Mouse (Mus musculus) MEL (cell line): ENCODE data around the gene Atp6v1g2. TPM values are rescaled to one million over a fixed set of nuclear protein-coding genes. Genes with fewer than 3 reads are reported as not detected.
A peak's percentile ranks its signal among the peaks of the same experiment; 100 is the strongest.

Experiments
- DNase-seq: peaks from one replicate; pipeline ENCODE4 v3.0.0; 2011; ENCODE audit warnings: low read depth, low spot score
- H3K27ac ChIP-seq: 2 replicates; pipeline ENCODE4 v1.5.1; 2012; ENCODE audit warnings: low read depth, mild to moderate bottlenecking, control low read depth, low read length, moderate library complexity; ENCODE audit not compliant: control insufficient read depth
- H3K27me3 ChIP-seq, 2 experiments: fragments of 150-350 bp in 1 of 2; sonication (generic) in 1 of 2; 2 replicates each; pipeline ENCODE4 v1.6.1; 2012; ENCODE audit warnings: low read length in 2 of 2, mild to moderate bottlenecking in 2 of 2, improper control_type of control experiment in 1 of 2, moderate library complexity in 1 of 2; ENCODE audit not compliant: insufficient read depth in 2 of 2, control insufficient read depth in 1 of 2
- H3K36me3 ChIP-seq, 2 experiments: 2 replicates each; pipeline ENCODE4 v1.6.1; 2012 to 2014; ENCODE audit warnings: low read length in 2 of 2, improper control_type of control experiment in 1 of 2, inconsistent platforms in 1 of 2, mild to moderate bottlenecking in 1 of 2; ENCODE audit not compliant: insufficient read depth in 2 of 2, control insufficient read depth in 1 of 2
- H3K4me1 ChIP-seq, 2 experiments: fragments of 150-350 bp in 1 of 2; sonication (generic) in 1 of 2; 2 replicates each; pipeline ENCODE4 v1.6.1; 2012; ENCODE audit warnings: low read length in 2 of 2, improper control_type of control experiment in 1 of 2, mild to moderate bottlenecking in 1 of 2; ENCODE audit not compliant: insufficient read depth in 2 of 2, control insufficient read depth in 1 of 2
- H3K4me3 ChIP-seq, 2 experiments: fragments of 150-350 bp in 1 of 2; sonication (generic) in 1 of 2; 2 replicates each; pipeline ENCODE4 v1.5.1; 2012; ENCODE audit warnings: low read depth in 2 of 2, low read length in 2 of 2, mild to moderate bottlenecking in 2 of 2, moderate library complexity in 2 of 2, control low read depth in 1 of 2, improper control_type of control experiment in 1 of 2; ENCODE audit not compliant: control insufficient read depth in 1 of 2, insufficient read depth in 1 of 2
- H3K79me2 ChIP-seq: 2 replicates; pipeline ENCODE4 v1.6.1; 2012; ENCODE audit warnings: mild to moderate bottlenecking, low read length, moderate library complexity; ENCODE audit not compliant: control insufficient read depth, poor library complexity, insufficient read depth
- H3K9ac ChIP-seq: 2 replicates; pipeline ENCODE4 v1.6.1; 2012; ENCODE audit warnings: low read depth, mild to moderate bottlenecking, control low read depth, low read length, moderate library complexity; ENCODE audit not compliant: control insufficient read depth, poor library complexity, severe bottlenecking
- H3K9me3 ChIP-seq: fragments of 150-350 bp; sonication (generic); replicated peaks from 2 replicates; pipeline ENCODE4 v1.6.1; 2012; ENCODE audit warnings: mild to moderate bottlenecking, low read length, improper control_type of control experiment, moderate library complexity; ENCODE audit not compliant: insufficient read depth
- BHLHE40 ChIP-seq: IDR thresholded peaks from 2 replicates; pipeline ENCODE4 v1.6.1; 2012; ENCODE audit warnings: low read depth, mild to moderate bottlenecking, inconsistent platforms, low read length, improper control_type of control experiment, borderline replicate concordance
- CHD1 ChIP-seq: IDR thresholded peaks from 2 replicates; pipeline ENCODE4 v1.6.1; 2012; ENCODE audit warnings: low read depth, mild to moderate bottlenecking, inconsistent platforms, low read length, improper control_type of control experiment
- CHD2 ChIP-seq: IDR thresholded peaks from 2 replicates; pipeline ENCODE4 v1.6.1; 2011; ENCODE audit warnings: low read length, improper control_type of control experiment
- CTCF ChIP-seq, 3 experiments: IDR thresholded peaks in 2 of 3; conservative IDR thresholded peaks in 1 of 3; 2 replicates each; pipeline ENCODE4 v1.5.1; 2011 to 2012; ENCODE audit warnings: low read length in 3 of 3, low read depth in 2 of 3, mild to moderate bottlenecking in 2 of 3, improper control_type of control experiment in 1 of 3, inconsistent platforms in 1 of 3, mixed read lengths in 1 of 3, moderate library complexity in 1 of 3; ENCODE audit not compliant: control insufficient read depth in 1 of 3, insufficient read depth in 1 of 3, poor library complexity in 1 of 3, severe bottlenecking in 1 of 3
- ELF1 ChIP-seq: IDR thresholded peaks from 2 replicates; pipeline ENCODE4 v1.6.1; 2014; ENCODE audit warnings: low read depth, mild to moderate bottlenecking, inconsistent platforms, low read length, improper control_type of control experiment, moderate library complexity
- EP300 ChIP-seq, 2 experiments: IDR thresholded peaks; 2 replicates each; pipeline ENCODE4 v1.6.1; 2011; ENCODE audit warnings: improper control_type of control experiment in 2 of 2, low read length in 2 of 2, low read depth in 1 of 2, mild to moderate bottlenecking in 1 of 2
- ETS1 ChIP-seq: IDR thresholded peaks from 2 replicates; pipeline ENCODE4 v1.6.1; 2012; ENCODE audit warnings: low read depth, mild to moderate bottlenecking, inconsistent platforms, low read length, improper control_type of control experiment, moderate library complexity
- GABPA ChIP-seq: IDR thresholded peaks from 2 replicates; pipeline ENCODE4 v1.6.1; 2012; ENCODE audit warnings: low read depth, mild to moderate bottlenecking, inconsistent platforms, low read length, improper control_type of control experiment, moderate library complexity
- KAT2A ChIP-seq: conservative IDR thresholded peaks from 2 replicates; pipeline ENCODE4 v1.6.1; 2012; ENCODE audit warnings: low read depth, low read length, improper control_type of control experiment, inconsistent platforms
- NRF1 ChIP-seq: IDR thresholded peaks from 2 replicates; pipeline ENCODE4 v1.6.1; 2014; ENCODE audit warnings: low read depth, mild to moderate bottlenecking, inconsistent platforms, low read length, improper control_type of control experiment, moderate library complexity; ENCODE audit not compliant: poor library complexity, insufficient read depth, severe bottlenecking
- POLR2A ChIP-seq, 2 experiments: IDR thresholded peaks; 2 replicates each; pipeline ENCODE4 v1.6.1; 2011 to 2012; ENCODE audit warnings: low read length in 2 of 2, mild to moderate bottlenecking in 2 of 2, control low read depth in 1 of 2, improper control_type of control experiment in 1 of 2, low read depth in 1 of 2, moderate library complexity in 1 of 2; ENCODE audit not compliant: control insufficient read depth in 1 of 2, insufficient read depth in 1 of 2, poor library complexity in 1 of 2
- POLR2AphosphoS2 ChIP-seq: IDR thresholded peaks from 2 replicates; pipeline ENCODE4 v1.6.1; 2011; ENCODE audit warnings: low read length, improper control_type of control experiment
- POLR2AphosphoS5 ChIP-seq: IDR thresholded peaks from 2 replicates; pipeline ENCODE4 v1.6.1; 2012; ENCODE audit warnings: low read depth, borderline replicate concordance, mild to moderate bottlenecking, inconsistent platforms, low read length, moderate library complexity, mixed read lengths
- RAD21 ChIP-seq: IDR thresholded peaks from 2 replicates; pipeline ENCODE4 v1.6.1; 2011; ENCODE audit warnings: mild to moderate bottlenecking, low read depth, low read length, improper control_type of control experiment
- SIN3A ChIP-seq: IDR thresholded peaks from 2 replicates; pipeline ENCODE4 v1.6.1; 2012; ENCODE audit warnings: low read length, improper control_type of control experiment, inconsistent platforms
- SMC3 ChIP-seq: IDR thresholded peaks from 2 replicates; pipeline ENCODE4 v1.6.1; 2011; ENCODE audit warnings: low read depth, low read length, improper control_type of control experiment
- TAL1 ChIP-seq: IDR thresholded peaks from 2 replicates; pipeline ENCODE4 v1.6.1; 2012; ENCODE audit warnings: mild to moderate bottlenecking, inconsistent platforms, low read length, moderate library complexity, mixed read lengths
- TBP ChIP-seq: IDR thresholded peaks from 2 replicates; pipeline ENCODE4 v1.8.0; 2011; ENCODE audit warnings: low read depth, low read length, improper control_type of control experiment
- TCF12 ChIP-seq: IDR thresholded peaks from 2 replicates; pipeline ENCODE4 v1.6.1; 2014; ENCODE audit warnings: low read depth, mild to moderate bottlenecking, inconsistent platforms, low read length, improper control_type of control experiment, moderate library complexity
- UBTF ChIP-seq: IDR thresholded peaks from 2 replicates; pipeline ENCODE4 v1.6.1; 2012; ENCODE audit warnings: low read depth, mild to moderate bottlenecking, inconsistent platforms, low read length, improper control_type of control experiment, moderate library complexity, borderline replicate concordance; ENCODE audit not compliant: insufficient read depth
- ZC3H11A ChIP-seq: IDR thresholded peaks from 2 replicates; pipeline ENCODE4 v1.6.1; 2012; ENCODE audit warnings: low read depth, mild to moderate bottlenecking, inconsistent platforms, low read length, improper control_type of control experiment
- polyA plus RNA-seq, 2 experiments: library from polyadenylated mRNA; stranded (reverse) in 1 of 2; unstranded in 1 of 2; fragments of >175 nt in 1 of 2; fragments of >200 nt in 1 of 2; gene quantifications; 2 replicates each; pipeline versions ENCODE4 v1.2.1 to v1.2.4; 2012; ENCODE audit warnings: low replicate concordance in 2 of 2, low read depth in 1 of 2; ENCODE audit not compliant: insufficient read length in 2 of 2, insufficient read depth in 1 of 2, missing spikeins in 1 of 2
- total RNA-seq: library from RNA; depleted of rRNA; stranded (reverse); fragments of 300-350 nt; gene quantifications from 2 replicates; pipeline ENCODE4 v1.2.3, GENCODE M21; 2012

The Atp6v1g2 gene
- total and polyA plus RNA-seq, 3 experiments = 0.46 to 4.7 TPM; not detected in 1

DNA sequence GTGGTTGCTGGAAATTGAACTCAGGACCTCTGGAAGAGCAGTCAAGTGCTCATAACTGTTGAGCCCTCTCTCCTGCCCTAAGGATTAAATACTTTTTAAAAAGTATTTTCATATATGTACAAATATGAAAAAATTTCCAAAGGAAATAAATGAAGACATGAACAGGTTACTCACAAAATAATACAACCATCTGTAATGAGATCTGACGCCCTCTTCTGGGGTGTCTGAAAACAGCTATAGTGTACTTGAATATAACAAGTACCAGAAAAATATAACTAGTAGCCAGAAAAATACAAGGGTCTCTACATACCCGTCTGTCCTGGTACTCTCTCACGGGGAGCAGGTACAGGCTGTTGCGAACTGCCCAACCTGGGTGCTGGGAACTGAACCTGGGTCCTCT is 8.8 kb upstream of the Atp6v1g2 start:
- peaks cover 2 to 9% of the 10 kb centered on the region in 2 experiments for H3K4me1 ChIP-seq
- no peak overlapping the region for H3K9ac ChIP-seq
- H3K27me3 ChIP-seq = no peaks in the 10 kb centered on the region
- no peak overlapping the region for H3K4me3 ChIP-seq
- no peak for DNase-seq
- H3K79me2 ChIP-seq = peaks cover 1% of the 10 kb centered on the region; the same call in 1 of the 2 replicates
- peak in 1 of 3 experiments; percentile 46; a peak in 3 of 6 replicates for TF ChIP-seq CTCF (IDR thresholded peaks at IDR 0.05 in 2 of 3, conservative IDR thresholded peaks at IDR 0.05 in 1 of 3; ENCODE audit: control insufficient read depth in 1 of 3, insufficient read depth in 1 of 3, low read depth in 2 of 3, low read length in 3 of 3, poor library complexity in 1 of 3, severe bottlenecking in 1 of 3)
- no peak for TF ChIP-seq NRF1
- TF ChIP-seq SMC3 = peak; percentile 62
- TF ChIP-seq ELF1 = no peak
- peak; percentile 37 for TF ChIP-seq ZC3H11A
- no peak for TF ChIP-seq BHLHE40
- TF ChIP-seq RAD21 = peak; percentile 42
- no peak for TF ChIP-seq POLR2AphosphoS5
- TF ChIP-seq, all 39 proteins: peak for 4
- no peaks in the 10 kb centered on the region for H3K9me3 ChIP-seq
- H3K27ac ChIP-seq = no peak overlapping the region
- H3K36me3 ChIP-seq = peaks cover 7 to 9% of the 10 kb centered on the region in 2 experiments

DNA sequence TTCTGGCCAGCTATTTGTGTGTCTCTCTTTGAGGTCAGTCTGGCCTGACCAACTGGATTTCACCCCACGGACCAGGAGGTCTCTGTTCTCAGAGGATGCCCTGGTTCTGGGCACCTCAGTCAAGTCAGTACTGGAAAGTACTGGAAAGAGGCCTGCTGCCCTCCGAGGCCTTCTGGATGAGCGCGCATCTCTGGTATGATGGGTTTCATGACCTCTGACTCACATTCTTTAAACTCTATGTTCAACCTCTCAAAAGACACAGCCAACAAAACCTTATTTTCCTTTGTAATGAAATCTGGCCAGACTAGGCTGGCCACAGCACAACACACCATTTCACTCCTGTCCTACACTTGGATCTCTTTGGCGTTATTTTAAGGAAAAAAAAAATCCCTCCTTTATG is 8.0 kb upstream of the Atp6v1g2 start:
- Histone ChIP-seq H3K27me3 (no peaks in the 10 kb centered on the region), H3K9me3 (no peaks in the 10 kb centered on the region), H3K79me2 (peaks cover 1% of the 10 kb centered on the region; the same call in 1 of the 2 replicates), H3K36me3 (peaks cover under 1 to 9% of the 10 kb centered on the region in 2 experiments; a peak in 3 of 4 replicates), H3K4me3 (no peak overlapping the region), H3K4me1 (peaks cover 0 to 1% of the 10 kb centered on the region in 2 experiments; a peak in 2 of 4 replicates), H3K27ac (no peak overlapping the region), H3K9ac (no peak overlapping the region)
- TF ChIP-seq SIN3A = no peak
- TF ChIP-seq UBTF = no peak
- TF ChIP-seq GABPA = no peak
- TF ChIP-seq ETS1 = no peak
- no peak for TF ChIP-seq CTCF (IDR thresholded peaks at IDR 0.05 in 2 of 3, conservative IDR thresholded peaks at IDR 0.05 in 1 of 3; ENCODE audit: control insufficient read depth in 1 of 3, insufficient read depth in 1 of 3, low read depth in 2 of 3, low read length in 3 of 3, poor library complexity in 1 of 3, severe bottlenecking in 1 of 3)
- TF ChIP-seq POLR2A (IDR thresholded peaks at IDR 0.05; ENCODE audit: control insufficient read depth in 1 of 2, insufficient read depth in 1 of 2, low read depth in 1 of 2, low read length in 2 of 2, poor library complexity in 1 of 2) = no peak
- TF ChIP-seq TAL1 = no peak
- TF ChIP-seq KAT2A = no peak
- TF ChIP-seq SMC3 = no peak
- no peak for TF ChIP-seq BHLHE40
- no peak for TF ChIP-seq RAD21
- no peak for TF ChIP-seq POLR2AphosphoS2
- TF ChIP-seq EP300 (IDR thresholded peaks at IDR 0.05; ENCODE audit: low read depth in 1 of 2, low read length in 2 of 2) = no peak
- TF ChIP-seq TBP = no peak
- TF ChIP-seq CHD2 = no peak
- no peak for TF ChIP-seq ZC3H11A
- no peak for TF ChIP-seq TCF12
- TF ChIP-seq CHD1 = no peak
- DNase-seq = no peak
